Mouse (Mus musculus) heart, embryonic 12.5 days (tissue): ENCODE results near the gene Gm20388. TPM values are rescaled to one million over a fixed set of nuclear protein-coding genes. Genes with fewer than 3 reads are reported as not detected.
A peak's percentile ranks its signal among the peaks of the same experiment; 100 is the strongest.
"Not testable (repeated sequence)": the region's sequence is repeated elsewhere in the genome, so short reads cannot be mapped to it uniquely, and the experiment has no call there.

Source experiments
- ATAC-seq: fragments of 200-750 bp; cut with Nextera tagmentation; 2 replicates; pipeline ENCODE4 v1.8.0; 2017; ENCODE audit warnings: moderate TSS enrichment, moderate library complexity; ENCODE audit not compliant: insufficient number of reproducible peaks, low FRiP score
- H3K27ac ChIP-seq: fragments of 300-500 bp; sonication (generic); 2 replicates; pipeline ENCODE4 v1.5.1; 2016; ENCODE audit warnings: mild to moderate bottlenecking, moderate library complexity; ENCODE audit not compliant: poor library complexity, severe bottlenecking
- H3K27me3 ChIP-seq: fragments of 300-500 bp; sonication (generic); replicated peaks from 2 replicates; pipeline ENCODE4 v1.6.1; 2016; ENCODE audit warnings: mild to moderate bottlenecking, moderate library complexity
- H3K36me3 ChIP-seq: fragments of 300-500 bp; sonication (generic); 2 replicates; pipeline ENCODE4 v1.6.1; 2016; ENCODE audit warnings: mild to moderate bottlenecking, moderate library complexity
- H3K4me1 ChIP-seq: fragments of 300-500 bp; sonication (generic); replicated peaks from 2 replicates; pipeline ENCODE4 v1.6.1; 2016; ENCODE audit warnings: mild to moderate bottlenecking
- H3K4me2 ChIP-seq: fragments of 300-500 bp; sonication (generic); 2 replicates; pipeline ENCODE4 v1.6.1; 2016; ENCODE audit warnings: mild to moderate bottlenecking, moderate library complexity
- H3K4me3 ChIP-seq: fragments of 300-500 bp; sonication (generic); 2 replicates; pipeline ENCODE4 v1.5.1; 2016; ENCODE audit warnings: mild to moderate bottlenecking
- H3K9ac ChIP-seq: fragments of 300-500 bp; sonication (generic); 2 replicates; pipeline ENCODE4 v1.6.1; 2016; ENCODE audit warnings: mild to moderate bottlenecking, moderate library complexity
- H3K9me3 ChIP-seq: fragments of 300-500 bp; sonication (generic); replicated peaks from 2 replicates; pipeline ENCODE4 v1.6.1; 2016; ENCODE audit warnings: mild to moderate bottlenecking, moderate library complexity
- WGBS: fragments of 180-500 bp; shearing (Covaris S2); methylation state at CpG from one replicate; pipeline ENCODE4 v1.1.7; 2016; 5-methylcytosine and 5-hydroxymethylcytosine counted together
- polyA plus RNA-seq: library from polyadenylated mRNA; unstranded; fragments of >200 nt; fragmentation: Nextera tagmentation; extraction: Ambion mirVana; gene quantifications from 2 replicates; pipeline ENCODE4 v1.2.1, GENCODE M21; 2016

Gene Gm20388
- polyA plus RNA-seq, 1 experiment from 2014 or later: not detected

- peaks cover 5% of the 10 kb centered on the region for H3K4me1 ChIP-seq
- no peak overlapping the region for H3K4me3 ChIP-seq
- H3K4me2 ChIP-seq: no peak overlapping the region
- ATAC-seq: no peak
- 49% methylated on average over 19 of the region's 19 CpGs for WGBS
- H3K9me3 ChIP-seq: peaks cover 3% of the 10 kb centered on the region; the same call in 1 of the 2 replicates
- H3K9ac ChIP-seq: no peak overlapping the region
- no peak overlapping the region for H3K27ac ChIP-seq
- no peaks in the 10 kb centered on the region for H3K36me3 ChIP-seq
- H3K27me3 ChIP-seq: peaks cover 19% of the 10 kb centered on the region
Measured at GRCm38 (mm10) chr8:120701758-120702465, 791.3 kb downstream of the Gm20388 start.

DNA sequence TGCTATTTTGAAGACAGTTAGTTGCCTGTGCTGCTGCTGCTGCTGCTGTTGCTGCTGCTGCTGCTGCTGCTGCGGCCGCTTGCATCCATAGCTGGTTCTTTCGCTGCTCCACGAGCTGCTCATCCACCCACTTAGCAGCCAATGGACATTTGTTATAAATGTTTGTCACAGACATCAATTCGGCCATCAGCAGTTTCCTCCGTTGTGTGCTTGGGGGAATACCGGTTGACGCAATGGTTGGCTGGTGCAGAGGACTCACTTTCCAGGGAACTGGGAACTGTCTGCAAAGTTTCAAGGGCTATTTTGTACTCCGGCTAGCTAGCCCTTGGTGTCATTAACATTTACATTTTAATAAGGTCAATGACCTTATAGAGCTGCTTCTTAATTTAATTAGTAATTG is 793.6 kb downstream of the Gm20388 start:
- no peak overlapping the region for H3K27ac ChIP-seq
- H3K9me3 ChIP-seq: no peaks in the 10 kb centered on the region
- H3K4me1 ChIP-seq: no peaks in the 10 kb centered on the region; the same call in 1 of the 2 replicates
- ATAC-seq: no peak
- WGBS: 77% methylated on average over 9 of the region's 9 CpGs
- H3K4me3 ChIP-seq: no peak overlapping the region
- H3K36me3 ChIP-seq: no peaks in the 10 kb centered on the region
- H3K4me2 ChIP-seq: no peak overlapping the region
- H3K27me3 ChIP-seq: peaks cover 19% of the 10 kb centered on the region
- H3K9ac ChIP-seq: no peak overlapping the region

DNA sequence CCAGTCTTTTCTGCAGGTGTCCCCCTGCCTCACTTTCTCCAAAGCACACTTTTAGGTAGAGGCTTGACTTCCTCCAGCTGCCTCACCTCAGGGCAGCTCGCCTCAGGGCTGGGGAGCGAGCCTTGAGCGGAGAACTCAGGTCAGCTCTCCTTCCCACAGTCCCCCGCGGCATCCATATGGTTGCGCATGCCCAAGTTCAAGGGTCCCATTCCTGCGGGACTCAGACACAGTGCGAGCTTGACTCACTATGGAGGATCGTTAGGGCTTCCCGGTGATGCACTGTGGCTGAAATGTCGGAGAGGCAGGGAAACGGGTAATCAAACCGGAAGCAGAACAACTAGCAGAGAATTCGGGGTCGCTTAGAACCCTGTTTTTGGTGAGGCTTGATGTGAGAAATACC is 794.5 kb downstream of the Gm20388 start:
- H3K27ac ChIP-seq: no peak overlapping the region
- no peak for ATAC-seq
- peaks cover 19% of the 10 kb centered on the region for H3K27me3 ChIP-seq
- no peaks in the 10 kb centered on the region for H3K9me3 ChIP-seq
- H3K4me2 ChIP-seq: no peak overlapping the region
- H3K36me3 ChIP-seq: no peaks in the 10 kb centered on the region
- no peak overlapping the region for H3K9ac ChIP-seq
- 77% methylated on average over 15 of the region's 15 CpGs for WGBS
- H3K4me1 ChIP-seq: no peaks in the 10 kb centered on the region; the same call in 1 of the 2 replicates
- H3K4me3 ChIP-seq: no peak overlapping the region

- no peak overlapping the region for H3K27ac ChIP-seq
- H3K4me1 ChIP-seq: no peaks in the 10 kb centered on the region; the same call in 1 of the 2 replicates
- 89% methylated on average over 3 of the region's 3 CpGs for WGBS
- no peak overlapping the region for H3K4me3 ChIP-seq
- no peaks in the 10 kb centered on the region for H3K9me3 ChIP-seq
- peaks cover 19% of the 10 kb centered on the region for H3K27me3 ChIP-seq
- no peak for ATAC-seq
- no peak overlapping the region for H3K4me2 ChIP-seq
- no peaks in the 10 kb centered on the region for H3K36me3 ChIP-seq
- no peak overlapping the region for H3K9ac ChIP-seq
Measured at GRCm38 (mm10) chr8:120706193-120706592, 795.6 kb downstream of the Gm20388 start.

GRCm38 (mm10) chr8:120709176-120709575 is 798.5 kb downstream of the Gm20388 start:
- no peak for ATAC-seq
- Histone ChIP-seq H3K4me1 (no peaks in the 10 kb centered on the region; the same call in 1 of the 2 replicates), H3K4me3 (no peak overlapping the region), H3K9me3 (no peaks in the 10 kb centered on the region), H3K27me3 (peaks cover 10% of the 10 kb centered on the region; the same call in 1 of the 2 replicates), H3K4me2 (no peak overlapping the region), H3K36me3 (no peaks in the 10 kb centered on the region), H3K9ac (no peak overlapping the region), H3K27ac (no peak overlapping the region)
- whole genome bisulfite sequencing: 68% methylated on average over 10 of the region's 10 CpGs

DNA sequence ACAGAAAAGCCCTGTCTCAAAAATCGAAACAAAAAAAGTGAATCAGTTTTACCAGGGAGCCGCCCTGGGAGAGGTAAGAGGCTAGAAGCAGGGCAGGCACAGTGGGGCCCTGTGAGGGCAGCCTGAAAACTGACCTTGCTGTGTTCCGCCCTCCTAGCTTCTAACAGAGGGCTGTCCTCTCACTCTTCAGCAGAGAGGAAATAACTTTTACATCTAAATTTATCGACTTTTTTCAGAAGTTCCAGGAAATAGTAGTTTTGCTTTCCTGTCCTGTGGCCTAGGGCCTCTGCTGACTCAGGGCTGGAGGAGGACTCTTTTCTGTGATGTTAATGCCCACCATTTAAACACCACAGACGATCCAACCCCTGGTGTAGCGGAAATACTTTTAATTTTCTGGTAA is 804.6 kb downstream of the Gm20388 start:
- H3K36me3 ChIP-seq: no peaks in the 10 kb centered on the region
- WGBS: 71% methylated on average over 6 of the region's 6 CpGs
- H3K9me3 ChIP-seq: no peaks in the 10 kb centered on the region
- 0 out of 2 replicates have a peak overlapping the region, but pooled peaks have one; percentile 11 for H3K27ac ChIP-seq
- no peak for ATAC-seq
- H3K27me3 ChIP-seq: peaks cover 5% of the 10 kb centered on the region; the same call in 1 of the 2 replicates
- no peak overlapping the region for H3K4me3 ChIP-seq
- no peak overlapping the region for H3K4me2 ChIP-seq
- H3K4me1 ChIP-seq: peaks cover 7% of the 10 kb centered on the region
- H3K9ac ChIP-seq: no peak overlapping the region

DNA sequence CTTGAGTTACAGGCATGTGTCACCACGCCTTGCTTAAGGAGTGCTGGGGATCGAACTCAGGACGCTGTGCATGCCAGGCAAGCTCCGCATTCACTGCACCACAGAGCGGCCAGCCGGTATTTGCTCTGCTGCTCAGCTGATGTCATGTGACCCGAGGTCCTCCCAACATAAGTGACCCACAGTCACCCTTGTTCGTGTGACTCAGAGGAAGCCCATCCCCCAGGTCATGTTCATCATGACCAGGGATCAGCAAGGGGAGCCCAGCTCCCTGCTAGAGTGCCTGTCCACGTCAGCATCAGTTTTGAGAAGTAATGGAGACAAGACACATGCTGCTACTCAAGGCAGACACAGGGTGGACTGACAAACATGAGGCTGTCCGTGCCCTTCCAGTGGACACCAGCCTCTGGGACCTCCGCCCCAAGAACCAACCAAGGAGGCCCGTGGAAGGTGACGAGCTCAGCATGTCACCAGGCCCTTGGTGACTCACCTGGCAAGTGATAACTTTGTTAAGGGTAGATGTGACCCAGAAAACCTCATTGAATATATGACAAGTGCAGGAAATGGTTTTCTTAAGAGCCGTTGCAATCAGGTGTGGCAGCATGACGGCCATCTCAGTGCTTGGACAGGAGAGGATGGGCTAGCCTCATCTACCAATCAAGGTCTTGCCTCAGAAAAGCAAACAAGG is 805.5 kb downstream of the Gm20388 start:
- Histone ChIP-seq H3K4me2 (no peak overlapping the region), H3K4me1 (peaks cover 7% of the 10 kb centered on the region), H3K9me3 (0 out of 2 replicates have a peak, but pooled peaks cover 2% of the 10 kb centered on the region), H3K4me3 (no peak overlapping the region), H3K9ac (no peak overlapping the region), H3K27me3 (peaks cover 5% of the 10 kb centered on the region; the same call in 1 of the 2 replicates), H3K36me3 (no peaks in the 10 kb centered on the region), H3K27ac (no peak overlapping the region)
- WGBS: 68% methylated on average over 15 of the region's 15 CpGs
- ATAC-seq: no peak

DNA sequence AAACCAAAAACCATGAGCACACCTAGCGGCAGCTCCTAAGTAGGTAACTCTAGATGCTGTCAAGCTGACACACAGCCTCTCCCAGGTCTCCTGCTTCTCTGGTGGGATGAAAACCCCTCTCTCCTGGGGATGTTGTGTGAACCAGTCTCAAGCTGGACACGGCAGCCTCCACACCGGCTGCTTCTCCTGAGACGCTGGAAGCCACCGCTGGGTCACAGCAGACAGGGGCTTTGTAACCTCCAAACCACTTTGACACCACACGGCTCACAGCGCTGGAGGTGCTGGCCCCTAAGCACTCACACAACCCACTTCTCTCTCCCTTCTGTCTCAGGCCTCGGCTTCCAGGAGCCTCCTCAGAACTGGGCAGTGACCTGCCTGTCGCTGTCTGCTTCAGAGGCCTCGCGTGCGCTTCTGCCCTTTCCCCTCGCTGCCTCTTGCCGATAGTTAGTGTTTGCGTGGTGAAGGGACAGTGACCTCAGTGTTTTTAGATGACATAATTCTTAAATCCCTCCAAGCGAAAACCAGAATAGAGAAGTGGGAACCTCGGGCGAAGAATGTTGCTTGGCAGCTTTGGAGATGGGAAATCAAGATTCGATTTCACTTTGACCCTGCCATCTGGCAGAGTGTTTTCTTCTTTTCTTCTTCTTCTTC is 809.1 kb downstream of the Gm20388 start:
- no peak overlapping the region for H3K4me3 ChIP-seq
- H3K4me1 ChIP-seq: peaks cover 7% of the 10 kb centered on the region
- peaks cover 13% of the 10 kb centered on the region; the same call in 1 of the 2 replicates for H3K9me3 ChIP-seq
- H3K27ac ChIP-seq: no peak overlapping the region
- no peak overlapping the region for H3K9ac ChIP-seq
- peaks cover 5% of the 10 kb centered on the region; the same call in 1 of the 2 replicates for H3K27me3 ChIP-seq
- no peak overlapping the region for H3K4me2 ChIP-seq
- ATAC-seq: no peak
- no peaks in the 10 kb centered on the region for H3K36me3 ChIP-seq
- WGBS: 70% methylated on average over 19 of the region's 19 CpGs

DNA sequence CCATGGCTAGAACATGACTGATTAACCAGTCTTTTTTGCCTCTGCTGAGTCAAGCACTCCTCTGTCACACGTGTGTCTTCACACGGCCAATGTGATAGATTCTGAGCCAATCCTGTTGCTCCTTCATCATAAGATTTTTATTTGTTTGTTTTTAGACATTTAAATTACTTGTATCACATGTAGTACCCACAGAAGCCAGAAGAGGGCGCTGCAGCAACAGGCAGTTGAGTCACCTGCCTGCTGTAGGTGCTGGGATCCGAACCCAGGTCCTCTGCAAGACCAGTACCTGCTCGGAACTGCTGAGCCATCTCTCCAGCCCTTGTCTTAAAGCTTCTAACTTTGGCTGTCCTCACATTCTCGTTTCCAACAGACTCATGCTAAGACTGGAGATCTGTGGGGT is 812.4 kb downstream of the Gm20388 start:
- Histone ChIP-seq H3K9me3 (peaks cover 13% of the 10 kb centered on the region; the same call in 1 of the 2 replicates), H3K9ac (no peak overlapping the region), H3K36me3 (no peaks in the 10 kb centered on the region), H3K27me3 (0 out of 2 replicates have a peak, but pooled peaks cover under 1% of the 10 kb centered on the region), H3K4me3 (no peak overlapping the region), H3K27ac (no peak overlapping the region), H3K4me2 (no peak overlapping the region), H3K4me1 (peaks cover 10% of the 10 kb centered on the region)
- no peak for ATAC-seq
- WGBS: 61% methylated on average over 6 of the region's 6 CpGs

GRCm38 (mm10) chr8:120724096-120724495 is 813.5 kb downstream of the Gm20388 start:
- H3K27ac ChIP-seq, H3K36me3 ChIP-seq, ATAC-seq, H3K9ac ChIP-seq, H3K27me3 ChIP-seq, H3K4me1 ChIP-seq, H3K4me2 ChIP-seq, H3K4me3 ChIP-seq: not testable (repeated sequence)
- peaks cover 13% of the 10 kb centered on the region; the same call in 1 of the 2 replicates for H3K9me3 ChIP-seq
- 85% methylated on average over 4 of the region's 4 CpGs for WGBS
